Mouse (Mus musculus): Measurements from ENCODE around the gene Srsf1. TPM values are rescaled to one million over a fixed set of nuclear protein-coding genes. Genes with fewer than 3 reads are reported as not detected.
"Not testable (repeated sequence)": the region's sequence is repeated elsewhere in the genome, so short reads cannot be mapped to it uniquely, and the experiment has no call there.

Srsf1 gene
- total RNA-seq, 2 experiments from 2014 or later = 156 to 160 TPM

DNA sequence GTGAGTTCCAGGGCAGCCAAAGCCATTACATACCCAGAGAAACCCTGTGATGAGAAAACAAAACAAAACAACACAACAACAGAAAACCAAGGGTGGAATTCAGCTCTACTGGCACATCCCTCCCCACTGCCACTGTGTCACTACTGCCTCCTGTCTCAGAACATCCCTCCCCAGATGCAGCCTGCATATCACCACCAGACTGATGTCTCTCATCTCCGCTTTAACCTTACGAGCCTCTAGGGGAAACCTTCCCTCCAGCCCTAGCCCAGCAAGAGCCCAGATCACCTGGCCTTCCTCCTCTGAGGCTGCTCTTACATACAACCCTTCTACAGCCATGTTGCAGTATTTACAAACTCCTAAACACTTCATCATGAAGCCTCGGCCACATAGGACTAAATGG is 9.8 kb upstream of the Srsf1 start:
- no peak for DNase-seq
- intact Hi-C loops (cut with DNase I) = no loop called here

GRCm38 (mm10) chr11:88039066-88039465 is 8.1 kb upstream of the Srsf1 start:
- DNase-seq = no peak
- intact Hi-C loops (cut with DNase I) = no loop called here

DNA sequence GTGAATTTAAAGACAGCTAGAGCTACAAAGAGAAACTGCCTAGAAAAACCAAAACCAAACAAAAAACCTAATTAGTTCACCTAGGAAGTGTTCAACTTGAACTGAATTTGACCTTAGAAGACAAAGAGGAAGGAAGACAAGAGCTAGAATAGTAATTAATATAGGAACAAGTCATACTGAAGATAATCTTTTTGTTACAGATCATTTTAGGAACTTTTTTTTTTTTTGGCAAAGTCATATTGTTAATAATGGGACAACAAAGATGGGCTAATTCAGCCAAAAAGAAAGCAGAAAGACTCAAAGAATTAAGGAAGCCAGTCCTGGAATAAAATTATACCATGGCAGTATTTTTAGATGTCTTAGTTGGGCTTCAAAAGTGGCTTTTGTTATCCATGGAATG is 2.9 kb upstream of the Srsf1 start:
- no peak for DNase-seq
- intact Hi-C loops (cut with DNase I) = no loop called here

GRCm38 (mm10) chr11:88045159-88045558 is 2.0 kb upstream of the Srsf1 start:
- intact Hi-C loops (cut with DNase I); DNase-seq: not testable (repeated sequence)

GRCm38 (mm10) chr11:88045878-88046277 is 1.3 kb upstream of the Srsf1 start:
- no peak for DNase-seq
- intact Hi-C loops (cut with DNase I) = loop anchor here (2.0 kb wide), 1 partner anchor 71 kb away; no protein-coding TSS in a partner anchor

DNA sequence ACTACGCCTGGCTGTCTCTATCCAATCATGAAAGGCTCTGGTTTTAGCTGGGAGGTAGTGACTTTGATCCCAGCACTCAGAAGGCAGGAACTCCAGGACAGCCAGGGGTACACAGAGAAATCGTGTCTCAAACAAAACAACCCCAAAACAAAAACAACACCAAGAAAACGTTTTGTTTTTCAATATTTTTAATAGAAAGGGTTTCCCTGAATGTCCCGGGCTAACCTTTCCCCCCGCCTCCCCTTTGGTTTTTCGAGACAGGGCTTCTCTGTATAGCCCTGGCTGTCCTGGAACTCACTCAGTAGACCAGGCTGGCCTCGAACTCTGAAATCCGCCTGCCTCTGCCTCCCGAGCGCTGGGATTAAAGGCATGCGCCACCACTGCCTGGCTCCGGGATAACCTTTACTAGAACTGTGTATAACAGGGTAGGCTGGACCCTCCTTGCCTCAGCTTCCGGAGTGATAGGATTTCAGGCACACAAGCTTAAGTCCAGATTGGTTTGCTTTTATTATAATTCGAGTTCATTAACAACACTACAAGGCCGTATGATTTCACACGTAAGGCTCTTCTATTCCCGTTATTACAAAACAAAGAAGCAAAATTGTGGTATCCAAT is 743 bp upstream of the Srsf1 start:
- intact Hi-C loops (cut with DNase I) = loop anchor here (2.0 kb wide), 1 partner anchor 72 kb away; no protein-coding TSS in a partner anchor
- DNase-seq = no peak

- peak; percentile 79 to 81 for DNase-seq
- intact Hi-C loops (cut with DNase I) = loop anchor here (1.0 to 2.0 kb wide), 2 partner anchors 61 to 73 kb away; partner anchors contain the start of gene Dynll2
These were observed 828 bp downstream of the Srsf1 start for GRCm38 (mm10) chr11:88047871-88048531.

DNA sequence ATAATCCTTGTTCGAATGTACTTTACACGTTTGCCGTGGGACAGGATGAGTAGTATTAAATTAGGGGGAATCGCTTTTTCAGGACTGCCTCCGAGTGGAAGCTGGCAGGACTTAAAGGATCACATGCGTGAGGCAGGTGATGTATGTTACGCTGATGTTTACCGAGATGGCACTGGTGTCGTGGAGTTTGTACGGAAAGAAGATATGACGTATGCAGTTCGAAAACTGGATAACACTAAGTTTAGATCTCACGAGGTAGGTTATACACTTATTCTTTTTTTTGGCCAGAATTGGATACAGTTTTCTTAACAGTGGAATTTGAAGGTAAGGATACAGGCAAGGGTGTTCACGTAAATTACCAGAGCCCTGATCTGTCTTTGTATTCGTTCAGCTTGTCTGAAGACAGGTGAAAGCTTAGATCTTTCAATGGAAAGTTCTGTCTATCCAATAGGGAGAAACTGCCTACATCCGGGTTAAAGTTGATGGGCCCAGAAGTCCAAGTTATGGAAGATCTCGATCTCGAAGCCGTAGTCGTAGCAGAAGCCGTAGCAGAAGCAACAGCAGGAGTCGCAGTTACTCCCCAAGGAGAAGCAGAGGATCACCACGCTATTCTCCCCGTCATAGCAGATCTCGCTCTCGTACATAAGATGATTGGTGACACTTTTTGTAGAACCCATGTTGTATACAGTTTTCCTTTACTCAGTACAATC is 1.9 kb downstream of the Srsf1 start:
- intact Hi-C loops (cut with DNase I) = no loop called here
- no peak for DNase-seq

DNA sequence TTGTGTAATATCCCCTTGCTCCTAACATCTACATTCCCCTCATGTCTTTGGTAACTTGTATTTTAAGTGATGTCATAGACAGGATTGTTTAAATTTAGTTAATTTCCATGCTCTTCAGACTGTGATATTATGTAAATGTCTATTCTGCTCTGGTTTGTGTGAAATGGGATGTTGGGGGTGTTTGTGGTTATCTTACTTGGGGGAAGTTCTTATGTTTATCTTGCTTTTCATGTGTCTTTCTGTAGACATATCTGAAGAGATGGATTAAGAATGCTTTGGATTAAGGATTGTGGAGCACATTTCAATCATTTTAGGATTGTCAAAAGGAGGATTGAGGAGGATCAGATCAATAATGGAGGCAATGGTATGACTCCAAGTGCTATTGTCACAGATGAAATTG is 2.6 kb downstream of the Srsf1 start:
- intact Hi-C loops (cut with DNase I) = no loop called here
- DNase-seq = no peak

- no peak for DNase-seq
- intact Hi-C loops (cut with DNase I) = no loop called here
These were observed 5.5 kb downstream of the Srsf1 start for GRCm38 (mm10) chr11:88052638-88053037.

DNA sequence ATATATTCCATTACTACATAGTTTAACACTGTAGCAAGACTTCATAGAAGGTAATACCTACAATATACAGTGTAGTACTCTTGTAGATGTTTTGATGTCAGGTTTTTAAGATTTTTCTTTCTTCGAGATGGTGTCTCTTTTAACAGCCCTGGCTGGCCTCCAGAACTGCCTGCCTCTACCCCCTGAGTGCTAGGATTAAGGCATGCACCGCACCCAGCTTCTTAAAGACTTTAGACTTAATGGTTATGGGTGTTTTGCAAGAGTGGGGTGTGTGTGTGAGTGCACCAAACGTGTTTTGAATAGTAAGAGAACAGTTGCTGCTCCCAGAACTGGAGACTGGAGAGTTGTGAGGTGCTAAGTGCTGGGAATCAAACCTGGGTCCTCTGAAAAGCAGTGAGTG is 6.6 kb downstream of the Srsf1 start:
- intact Hi-C loops (cut with DNase I) = no loop called here
- DNase-seq = no peak

DNA sequence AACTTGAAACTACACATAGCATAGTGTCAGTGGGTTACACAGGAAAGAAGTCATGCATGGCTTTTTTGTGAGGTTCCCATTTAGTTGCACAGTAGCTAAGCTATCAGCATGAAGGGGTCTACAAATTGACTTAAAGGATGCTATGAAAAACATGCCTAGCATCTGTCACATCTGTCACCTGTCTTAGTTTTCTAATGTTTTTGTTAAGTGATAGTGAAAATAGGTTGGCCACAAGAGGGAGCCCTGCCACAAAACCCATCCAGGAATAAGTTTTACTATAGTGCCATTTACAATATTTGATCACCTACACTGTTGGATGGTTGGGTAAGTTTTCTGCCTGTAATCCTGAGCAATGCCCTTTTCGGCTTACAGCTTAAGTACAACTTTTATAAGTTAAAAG is 7.4 kb downstream of the Srsf1 start:
- peak; percentile 48 to 76 for DNase-seq
- intact Hi-C loops (cut with DNase I) = no loop called here

- DNase-seq = no peak
- intact Hi-C loops (cut with DNase I) = loop anchor here (5.0 kb wide), 1 partner anchor 767 kb away; no protein-coding TSS in a partner anchor
These were observed 8.6 kb downstream of the Srsf1 start for GRCm38 (mm10) chr11:88055777-88056176.

DNA sequence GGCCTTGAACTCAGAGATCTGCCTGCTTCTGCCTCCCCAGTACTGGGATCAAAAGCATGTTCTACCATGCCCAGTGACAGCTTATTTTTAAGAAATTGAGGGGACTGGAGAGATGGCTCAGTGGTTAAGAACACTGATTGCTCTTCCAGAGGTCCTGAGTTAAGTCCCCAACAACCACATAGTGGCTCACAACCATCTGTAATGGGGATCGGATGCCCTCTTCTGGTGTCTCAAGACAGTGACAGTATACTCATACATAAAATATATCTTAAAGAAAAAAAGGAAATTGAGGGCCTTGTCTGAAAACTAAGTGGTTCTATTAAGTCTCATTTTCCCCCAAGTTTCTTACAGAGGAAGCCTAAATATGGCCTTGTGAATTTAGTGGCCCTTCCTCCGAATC is 10.6 kb downstream of the Srsf1 start:
- intact Hi-C loops (cut with DNase I) = loop anchor here (2.0 to 5.0 kb wide), 3 partner anchors 105 to 765 kb away; no protein-coding TSS in a partner anchor

DNA sequence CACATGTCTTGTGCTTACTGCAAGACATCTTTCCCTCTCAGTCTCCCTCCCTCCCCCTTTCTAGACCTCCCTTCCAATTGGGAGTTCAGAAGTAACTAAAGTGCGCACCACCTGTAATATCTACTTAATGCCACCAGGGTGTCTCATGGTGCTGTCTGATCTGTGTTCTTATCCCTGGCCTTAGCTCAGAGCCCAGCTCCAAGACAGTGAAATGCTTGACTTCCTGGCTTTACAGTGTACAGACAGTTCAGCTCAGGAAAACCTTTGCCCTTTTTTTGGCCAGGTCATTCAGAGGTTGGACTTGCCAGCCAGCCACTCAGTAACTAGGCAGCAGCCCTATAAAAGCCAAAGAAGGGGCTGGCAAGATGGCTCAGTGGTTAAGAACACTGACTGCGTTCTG is 12.0 kb downstream of the Srsf1 start:
- intact Hi-C loops (cut with DNase I) = loop anchor here (2.0 to 5.0 kb wide), 3 partner anchors 104 to 763 kb away; no protein-coding TSS in a partner anchor
- DNase-seq = peak; percentile 66 to 71

More for the DNA sequence above, 10.6 kb downstream of the Srsf1 start:
- DNase-seq = no peak

- DNase-seq = no peak
- intact Hi-C loops (cut with DNase I) = no loop called here
These were observed 14.9 kb downstream of the Srsf1 start for GRCm38 (mm10) chr11:88061892-88062625.

DNA sequence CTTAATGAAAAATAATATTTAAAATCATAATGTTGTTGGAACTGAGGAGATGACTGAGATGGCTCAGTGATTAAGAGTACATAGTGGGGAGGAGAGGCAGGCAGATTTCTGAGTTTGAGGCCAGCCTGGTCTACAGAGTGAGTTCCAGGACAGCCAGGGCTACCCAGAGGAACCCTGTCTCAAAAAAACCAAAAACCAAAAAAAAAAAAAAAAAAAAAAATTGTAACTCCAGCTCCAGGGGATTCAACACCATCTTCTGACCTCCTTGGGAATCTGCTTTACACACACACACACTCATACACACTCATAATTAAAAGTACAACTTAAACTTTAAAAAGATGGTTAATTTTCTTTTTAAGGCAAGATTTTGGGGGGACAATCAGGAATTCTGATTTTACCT is 18.6 kb downstream of the Srsf1 start:
- intact Hi-C loops (cut with DNase I) = no loop called here
- no peak for DNase-seq

DNA sequence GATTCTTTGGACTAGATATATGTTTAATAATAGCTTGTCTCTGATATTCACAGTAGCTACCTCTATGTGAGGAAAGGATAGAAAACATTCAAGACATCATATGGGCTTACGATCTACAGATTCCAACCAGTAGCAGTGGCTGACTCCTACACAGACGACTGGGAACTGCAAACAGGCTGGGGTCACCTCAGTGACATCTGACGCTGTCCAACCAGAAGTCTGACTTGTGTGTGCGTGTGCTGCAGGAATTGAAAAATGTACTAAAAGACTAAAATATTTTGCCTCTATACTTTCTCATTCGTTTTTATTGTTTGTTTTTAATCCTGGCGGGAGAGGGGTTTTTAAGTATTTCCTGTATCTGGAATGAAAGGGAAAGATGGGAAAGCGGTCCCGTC is 20.0 kb downstream of the Srsf1 start:
- no peak for DNase-seq
- intact Hi-C loops (cut with DNase I) = no loop called here

DNA sequence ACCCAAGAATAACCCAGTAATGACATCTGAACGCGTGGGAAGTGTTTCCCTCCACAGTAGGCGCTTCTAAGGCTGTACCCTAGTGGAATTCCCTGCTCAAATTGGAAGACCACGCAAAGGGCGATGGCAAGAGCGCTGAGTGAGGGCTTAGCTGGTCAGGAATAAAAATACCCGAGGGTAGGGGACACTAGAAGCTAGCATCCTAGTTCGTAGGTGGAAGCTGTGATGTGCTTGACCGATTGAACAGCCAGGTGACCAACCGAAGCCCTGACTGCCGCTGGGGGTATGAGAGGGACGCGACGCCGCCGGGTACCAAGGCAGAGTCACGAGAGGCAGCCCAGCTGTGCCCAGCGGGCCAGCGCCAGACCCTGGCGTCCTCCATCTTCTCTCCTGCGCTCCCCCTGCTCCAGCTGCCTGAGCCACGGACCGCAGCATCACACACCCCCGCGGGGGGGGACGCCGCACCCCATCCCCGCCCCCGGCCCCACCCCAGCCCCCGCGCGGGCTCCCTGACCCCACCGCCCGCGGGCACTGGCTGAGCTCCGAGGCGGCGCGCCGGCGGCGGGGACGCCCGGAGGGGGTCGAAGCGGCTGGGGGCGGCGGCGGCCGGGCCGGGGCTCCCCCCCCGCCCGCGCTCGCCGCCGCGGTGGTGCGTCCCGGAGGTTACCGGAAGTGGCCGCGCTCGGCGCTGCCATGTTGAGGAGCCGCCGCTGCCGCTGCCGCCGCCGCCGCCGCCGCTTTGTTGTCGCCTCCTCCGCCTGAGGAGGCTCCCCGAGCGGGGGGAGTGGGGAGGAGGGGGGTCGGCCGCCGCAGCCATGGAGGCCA is 20.6 kb downstream of the Srsf1 start, which contains the start of gene Vezf1:
Vezf1 (plus strand) TSS at position 694 of the 825 bp plus-strand sequence.
- peak; percentile 84 to 86 for DNase-seq
- intact Hi-C loops (cut with DNase I) = loop anchor here (2.0 kb wide), 1 partner anchor 95 kb away; no protein-coding TSS in a partner anchor
